Mouse (Mus musculus) liver, postnatal 0 days (tissue): Measurements from ENCODE around the gene Shisa9. TPM values are rescaled to one million over a fixed set of nuclear protein-coding genes. Genes with fewer than 3 reads are reported as not detected.

ENCODE experiments used
- ATAC-seq: fragments of 200-750 bp; cut with Nextera tagmentation; 2 replicates; pipeline ENCODE4 v1.8.0; 2017; ENCODE audit warnings: mild to moderate bottlenecking, moderate library complexity
- DNase-seq: peaks from one replicate; pipeline ENCODE4 v3.0.0-alpha.2; 2016
- H3K27ac ChIP-seq: fragments of 300-500 bp; sonication (generic); 2 replicates; pipeline ENCODE4 v1.5.1; 2014; ENCODE audit warnings: antibody characterized with exemption, moderate library complexity, mild to moderate bottlenecking, low read depth
- H3K27me3 ChIP-seq: fragments of 300-500 bp; sonication (generic); 2 replicates; pipeline ENCODE4 v1.6.1; 2014; ENCODE audit warnings: low read length, control low read depth, mixed read lengths; ENCODE audit not compliant: insufficient read depth
- H3K36me3 ChIP-seq: fragments of 300-500 bp; sonication (generic); replicated peaks from 2 replicates; pipeline ENCODE4 v1.6.1; 2014; ENCODE audit warnings: mild to moderate bottlenecking, control low read depth, low read length, moderate library complexity, mixed read lengths; ENCODE audit not compliant: insufficient read depth
- H3K4me1 ChIP-seq: fragments of 300-500 bp; sonication (generic); 2 replicates; pipeline ENCODE4 v1.6.1; 2014; ENCODE audit warnings: antibody characterized with exemption, mild to moderate bottlenecking, control low read depth; ENCODE audit not compliant: insufficient read depth
- H3K4me2 ChIP-seq: fragments of 300-500 bp; sonication (generic); 2 replicates; pipeline ENCODE4 v1.6.1; 2014; ENCODE audit warnings: low read depth, mild to moderate bottlenecking, low read length, moderate library complexity, mixed read lengths
- H3K4me3 ChIP-seq: fragments of 300-500 bp; sonication (generic); 2 replicates; pipeline ENCODE4 v1.5.1; 2014; ENCODE audit warnings: low read depth, low read length
- H3K9ac ChIP-seq: fragments of 300-500 bp; sonication (generic); replicated peaks from 2 replicates; pipeline ENCODE4 v1.6.1; 2014; ENCODE audit warnings: mild to moderate bottlenecking, moderate library complexity
- H3K9me3 ChIP-seq: fragments of 300-500 bp; sonication (generic); 2 replicates; pipeline ENCODE4 v1.6.1; 2016; ENCODE audit warnings: mild to moderate bottlenecking, control low read depth, low read length, mixed read lengths
- CTCF ChIP-seq: sonication (generic); IDR thresholded peaks from 2 replicates; pipeline ENCODE4 v1.5.1; 2016; ENCODE audit warnings: antibody characterized with exemption, low read depth
- EP300 ChIP-seq: IDR thresholded peaks from 2 replicates; pipeline ENCODE4 v1.6.1; 2016; ENCODE audit warnings: antibody characterized with exemption, low read depth, mild to moderate bottlenecking
- WGBS: fragments of 180-500 bp; shearing (Covaris S2); extraction: QIAGEN DNeasy Blood & Tissue Kit; methylation state at CpG from one replicate; pipeline ENCODE4 v1.1.7; 2014; ENCODE audit not compliant: insufficient replicate concordance; 5-methylcytosine and 5-hydroxymethylcytosine counted together
- polyA plus RNA-seq: library from polyadenylated mRNA; unstranded; fragments of >200 nt; fragmentation: Nextera tagmentation; extraction: Ambion mirVana; gene quantifications from 2 replicates; pipeline ENCODE4 v1.2.1, GENCODE M21; 2015

Shisa9 gene
- polyA plus RNA-seq, 1 experiment from 2014 or later: 0.45 TPM

DNA sequence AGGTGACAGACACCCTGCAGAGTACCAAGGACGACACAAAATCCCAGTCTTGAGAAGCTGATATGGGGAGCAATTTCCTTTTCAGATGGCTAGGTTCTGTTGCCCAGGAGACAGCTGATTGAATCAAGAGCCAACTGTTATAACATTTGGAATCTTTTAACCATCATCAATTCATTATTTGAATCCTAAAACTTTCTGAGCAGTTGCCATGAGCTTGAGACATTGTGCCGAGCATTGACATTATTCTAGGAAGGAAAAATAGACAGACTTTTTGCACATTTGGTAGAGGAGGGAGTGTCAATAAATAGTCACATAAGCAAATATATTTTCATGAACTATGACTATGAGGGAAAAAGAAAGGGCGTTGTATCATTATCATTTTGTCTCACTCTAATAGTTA lies 243.0 kb downstream of the Shisa9 start:
- Histone ChIP-seq H3K27ac (no peak overlapping the region), H3K27me3 (no peaks in the 10 kb centered on the region), H3K4me1 (no peaks in the 10 kb centered on the region), H3K36me3 (no peaks in the 10 kb centered on the region), H3K9me3 (no peaks in the 10 kb centered on the region), H3K4me2 (no peak overlapping the region), H3K9ac (no peak overlapping the region), H3K4me3 (no peak overlapping the region)
- ATAC-seq: no peak
- no peak for DNase-seq
- WGBS: 68% methylated on average over 3 of the region's 3 CpGs
- no peak for TF ChIP-seq EP300
- no peak for TF ChIP-seq CTCF

DNA sequence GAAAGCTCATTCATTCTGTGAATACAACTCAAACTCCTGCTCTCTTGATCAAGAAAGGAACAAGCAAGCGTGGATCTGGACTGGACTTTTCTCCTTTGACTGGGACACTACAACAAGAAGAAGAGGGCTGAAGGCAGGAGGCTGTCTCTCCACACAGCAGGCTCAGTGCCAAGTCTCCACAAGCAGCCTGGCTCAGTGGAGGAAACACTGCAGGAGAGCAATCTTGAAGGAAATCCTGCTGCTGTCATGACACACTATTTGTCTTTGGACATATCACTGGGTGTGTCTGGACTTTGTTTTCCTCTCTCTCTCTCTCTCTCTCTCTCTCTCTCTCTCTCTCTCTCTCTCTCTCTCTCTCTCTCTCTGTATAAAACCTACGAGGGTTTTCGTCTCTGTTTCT lies 249.4 kb downstream of the Shisa9 start:
- no peak overlapping the region for H3K4me2 ChIP-seq
- no peaks in the 10 kb centered on the region for H3K27me3 ChIP-seq
- WGBS: 59% methylated on average over 3 of the region's 3 CpGs
- no peak overlapping the region for H3K4me3 ChIP-seq
- H3K4me1 ChIP-seq: no peaks in the 10 kb centered on the region
- no peaks in the 10 kb centered on the region for H3K9me3 ChIP-seq
- no peak for DNase-seq
- ATAC-seq: no peak
- TF ChIP-seq CTCF (no peak), EP300 (no peak)
- H3K27ac ChIP-seq: no peak overlapping the region
- no peak overlapping the region for H3K9ac ChIP-seq
- no peaks in the 10 kb centered on the region for H3K36me3 ChIP-seq

GRCm38 (mm10) chr16:12234289-12234688 lies 250.4 kb downstream of the Shisa9 start:
- Histone ChIP-seq H3K9me3 (no peaks in the 10 kb centered on the region), H3K9ac (no peak overlapping the region), H3K4me3 (no peak overlapping the region), H3K27ac (no peak overlapping the region), H3K36me3 (no peaks in the 10 kb centered on the region), H3K27me3 (no peaks in the 10 kb centered on the region), H3K4me2 (no peak overlapping the region), H3K4me1 (no peaks in the 10 kb centered on the region)
- 44% methylated on average over 2 of the region's 2 CpGs for WGBS
- no peak for ATAC-seq
- DNase-seq: no peak
- peak; percentile 24; the same call in 1 of the 2 replicates for TF ChIP-seq CTCF
- TF ChIP-seq EP300: no peak

DNA sequence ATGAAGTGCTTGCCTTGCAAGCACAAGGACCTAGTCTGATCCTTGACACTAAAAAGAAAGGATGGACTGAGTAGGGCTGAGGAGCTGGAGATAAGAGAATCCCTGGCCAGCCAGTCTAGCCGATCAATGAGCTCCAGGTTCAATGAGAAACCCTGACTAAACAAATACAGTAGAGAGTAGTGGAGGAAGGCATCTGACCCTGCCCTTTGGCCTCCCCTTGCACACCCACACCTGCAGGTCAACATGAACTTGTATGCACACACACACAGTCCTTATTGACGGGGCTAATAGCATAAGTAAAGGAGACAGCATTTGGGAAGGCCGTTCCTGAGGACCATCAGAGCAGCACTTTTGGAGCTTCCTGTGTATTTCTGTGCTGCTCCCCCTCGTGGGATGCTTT lies 254.7 kb downstream of the Shisa9 start:
- no peak overlapping the region for H3K27ac ChIP-seq
- no peak overlapping the region for H3K4me2 ChIP-seq
- no peak overlapping the region for H3K9ac ChIP-seq
- H3K9me3 ChIP-seq: no peaks in the 10 kb centered on the region
- ATAC-seq (peak; percentile 63), DNase-seq (peak; percentile 25)
- 45% methylated on average over 4 of the region's 4 CpGs for WGBS
- TF ChIP-seq CTCF: no peak
- no peak for TF ChIP-seq EP300
- no peaks in the 10 kb centered on the region for H3K4me1 ChIP-seq
- H3K36me3 ChIP-seq: no peaks in the 10 kb centered on the region
- H3K4me3 ChIP-seq: no peak overlapping the region
- H3K27me3 ChIP-seq: no peaks in the 10 kb centered on the region

DNA sequence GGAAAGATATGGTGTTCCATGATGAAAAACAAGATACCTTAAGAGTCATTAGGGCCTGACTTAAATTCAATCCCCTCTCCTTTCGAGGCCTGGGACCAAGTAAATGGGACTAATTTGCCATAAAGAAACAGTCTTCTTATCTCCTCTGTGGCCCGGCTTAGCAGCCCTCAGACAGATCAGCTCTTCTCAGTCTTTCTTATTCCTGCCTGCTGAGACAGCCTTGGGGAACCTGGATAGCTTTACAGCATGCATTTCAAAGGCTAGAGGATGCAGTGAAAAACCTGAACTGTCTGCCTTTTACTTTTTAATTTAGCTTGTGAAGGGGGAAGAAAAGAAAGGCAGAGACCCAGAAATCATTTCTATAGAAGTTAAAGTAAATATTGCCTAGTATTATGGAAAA lies 275.4 kb downstream of the Shisa9 start:
- Histone ChIP-seq H3K4me1 (no peaks in the 10 kb centered on the region), H3K27me3 (no peaks in the 10 kb centered on the region), H3K27ac (no peak overlapping the region), H3K4me2 (no peak overlapping the region), H3K36me3 (no peaks in the 10 kb centered on the region), H3K4me3 (no peak overlapping the region), H3K9ac (no peak overlapping the region), H3K9me3 (no peaks in the 10 kb centered on the region)
- ATAC-seq: no peak
- DNase-seq: no peak
- 41% methylated on average over 2 of the region's 2 CpGs for WGBS
- TF ChIP-seq EP300 (no peak), CTCF (no peak)

DNA sequence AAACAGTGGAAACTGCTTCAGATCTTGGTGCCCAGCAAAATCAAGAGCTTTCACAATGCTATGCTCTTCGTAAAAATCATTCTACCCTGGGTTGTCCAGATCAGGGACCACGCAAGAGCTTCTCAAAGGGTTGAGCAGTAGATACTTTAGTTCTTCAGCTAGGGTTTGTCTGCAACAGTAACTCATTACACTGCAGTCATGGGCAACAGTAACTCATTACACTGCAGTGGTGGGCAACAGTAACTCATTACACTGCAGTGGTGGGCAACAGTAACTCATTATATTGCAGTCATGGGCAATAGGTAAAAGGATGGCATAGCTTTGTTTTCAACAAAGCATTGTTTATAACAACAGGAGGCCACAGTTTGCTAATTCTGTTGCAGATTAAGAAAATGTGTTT lies 281.9 kb downstream of the Shisa9 start:
- H3K9me3 ChIP-seq: no peaks in the 10 kb centered on the region
- H3K4me1 ChIP-seq: no peaks in the 10 kb centered on the region
- H3K36me3 ChIP-seq: no peaks in the 10 kb centered on the region
- DNase-seq (no peak), ATAC-seq (no peak)
- H3K4me3 ChIP-seq: no peak overlapping the region
- no peaks in the 10 kb centered on the region for H3K27me3 ChIP-seq
- no peak overlapping the region for H3K4me2 ChIP-seq
- H3K27ac ChIP-seq: no peak overlapping the region
- 80% methylated on average over 2 of the region's 2 CpGs for WGBS
- H3K9ac ChIP-seq: no peak overlapping the region
- TF ChIP-seq EP300: no peak
- no peak for TF ChIP-seq CTCF

- Histone ChIP-seq H3K4me1 (no peaks in the 10 kb centered on the region), H3K4me2 (no peak overlapping the region), H3K4me3 (no peak overlapping the region), H3K36me3 (no peaks in the 10 kb centered on the region), H3K9me3 (no peaks in the 10 kb centered on the region), H3K27ac (no peak overlapping the region), H3K9ac (no peak overlapping the region), H3K27me3 (no peaks in the 10 kb centered on the region)
- WGBS: 49% methylated on average over 5 of the region's 5 CpGs
- DNase-seq (no peak), ATAC-seq (no peak)
- TF ChIP-seq CTCF: no peak
- TF ChIP-seq EP300: no peak
Measured at GRCm38 (mm10) chr16:12300523-12300922, 316.6 kb downstream of the Shisa9 start.
